Mouse (Mus musculus) limb, embryonic 14.5 days (tissue): ENCODE measurements at regions not wholly inside any gene's neighbourhood (a gene's known extent, or its start where the extent isn't known, plus 50 kb on each side); places are given as distances from the start of the nearest gene placed in this dataset.

Source experiments
- ATAC-seq: fragments of 200-750 bp; cut with Nextera tagmentation; 2 replicates; pipeline ENCODE4 v1.8.0; 2017; ENCODE audit warnings: low read depth, moderate number of reproducible peaks, moderate TSS enrichment; ENCODE audit not compliant: low FRiP score
- DNase-seq: peaks from one replicate; pipeline ENCODE4 v3.0.0-alpha.2; 2015; ENCODE audit warnings: low spot score
- H3K27ac ChIP-seq: fragments of 300-500 bp; sonication (generic); replicated peaks from 2 replicates; pipeline ENCODE4 v1.5.1; 2014; ENCODE audit warnings: low read depth, mild to moderate bottlenecking, low read length, moderate library complexity, mixed read lengths
- H3K27me3 ChIP-seq: fragments of 300-500 bp; sonication (generic); 2 replicates; pipeline ENCODE4 v1.6.1; 2014; ENCODE audit warnings: low read length, mixed read lengths; ENCODE audit not compliant: control insufficient read depth, insufficient read depth
- H3K36me3 ChIP-seq: fragments of 300-500 bp; sonication (generic); 2 replicates; pipeline ENCODE4 v1.6.1; 2014; ENCODE audit warnings: mild to moderate bottlenecking, low read length, moderate library complexity, mixed read lengths; ENCODE audit not compliant: control insufficient read depth, insufficient read depth
- H3K4me1 ChIP-seq: fragments of 300-500 bp; sonication (generic); 2 replicates; pipeline ENCODE4 v1.6.1; 2014; ENCODE audit warnings: antibody characterized with exemption, low read length, mixed read lengths; ENCODE audit not compliant: control insufficient read depth, insufficient read depth
- H3K4me2 ChIP-seq: fragments of 300-500 bp; sonication (generic); replicated peaks from 2 replicates; pipeline ENCODE4 v1.6.1; 2014; ENCODE audit warnings: low read depth, mild to moderate bottlenecking, low read length, moderate library complexity; ENCODE audit not compliant: severe bottlenecking
- H3K4me3 ChIP-seq: fragments of 300-500 bp; sonication (generic); replicated peaks from 2 replicates; pipeline ENCODE4 v1.5.1; 2014; ENCODE audit warnings: low read length
- H3K9ac ChIP-seq: fragments of 300-500 bp; sonication (generic); 2 replicates; pipeline ENCODE4 v1.6.1; 2014; ENCODE audit warnings: mild to moderate bottlenecking, low read depth, low read length, moderate library complexity; ENCODE audit not compliant: severe bottlenecking
- H3K9me3 ChIP-seq: fragments of 300-500 bp; sonication (generic); 2 replicates; pipeline ENCODE4 v1.6.1; 2016; ENCODE audit warnings: low read length; ENCODE audit not compliant: control insufficient read depth
- POLR2A ChIP-seq: fragments of 200-500 bp; IDR thresholded peaks from 2 replicates; pipeline ENCODE4 v1.8.0; 2012; ENCODE audit warnings: inconsistent platforms, mild to moderate bottlenecking, moderate library complexity, borderline replicate concordance; ENCODE audit not compliant: insufficient read depth, insufficient read length; ENCODE audit errors: extremely low read depth
- WGBS: fragments of 180-500 bp; shearing (Covaris S2); extraction: QIAGEN DNeasy Blood & Tissue Kit; methylation state at CpG from one replicate; pipeline ENCODE4 v1.1.7; 2014; 5-methylcytosine and 5-hydroxymethylcytosine counted together

GRCm38 (mm10) chr8:6813816-6814215, 1708.7 kb upstream of the Slc10a2 start:
- Histone ChIP-seq H3K4me3 (no peak overlapping the region), H3K27ac (no peak overlapping the region), H3K9me3 (no peaks in the 10 kb centered on the region), H3K4me1 (no peaks in the 10 kb centered on the region), H3K4me2 (no peak overlapping the region), H3K9ac (no peak overlapping the region), H3K27me3 (no peaks in the 10 kb centered on the region), H3K36me3 (no peaks in the 10 kb centered on the region)
- ATAC-seq (no peak), DNase-seq (no peak)
- TF ChIP-seq POLR2A = no peak
- 84% methylated on average over 3 of the region's 3 CpGs for WGBS

- no peaks in the 10 kb centered on the region for H3K27me3 ChIP-seq
- no peak overlapping the region for H3K9ac ChIP-seq
- no peak overlapping the region for H3K4me3 ChIP-seq
- no peaks in the 10 kb centered on the region for H3K36me3 ChIP-seq
- peaks cover 5% of the 10 kb centered on the region; the same call in 1 of the 2 replicates for H3K4me1 ChIP-seq
- no peak overlapping the region for H3K27ac ChIP-seq
- H3K4me2 ChIP-seq = no peak overlapping the region
- ATAC-seq (no peak), DNase-seq (no peak)
- no peak for TF ChIP-seq POLR2A
- H3K9me3 ChIP-seq = no peaks in the 10 kb centered on the region
- 49% methylated on average over 2 of the region's 2 CpGs for WGBS
Observed at GRCm38 (mm10) chr8:6807116-6807515, 1702.0 kb upstream of the Slc10a2 start.

GRCm38 (mm10) chr8:6803199-6803598, 1698.0 kb upstream of the Slc10a2 start:
- Histone ChIP-seq H3K4me3 (no peak overlapping the region), H3K9me3 (no peaks in the 10 kb centered on the region), H3K9ac (no peak overlapping the region), H3K36me3 (no peaks in the 10 kb centered on the region), H3K4me2 (no peak overlapping the region), H3K27ac (no peak overlapping the region), H3K4me1 (peaks cover 5% of the 10 kb centered on the region; the same call in 1 of the 2 replicates), H3K27me3 (no peaks in the 10 kb centered on the region)
- no peak for ATAC-seq
- 29% methylated on average over 1 of the region's 1 CpGs for WGBS
- TF ChIP-seq POLR2A = no peak
- DNase-seq = peak; percentile 38

GRCm38 (mm10) chr8:6801076-6801475, 1695.9 kb upstream of the Slc10a2 start:
- DNase-seq = no peak
- ATAC-seq = no peak
- H3K9me3 ChIP-seq = no peaks in the 10 kb centered on the region

GRCm38 (mm10) chr8:6789096-6789495, 1683.9 kb upstream of the Slc10a2 start:
- H3K36me3 ChIP-seq = no peaks in the 10 kb centered on the region
- H3K4me2 ChIP-seq = no peak overlapping the region
- no peak for TF ChIP-seq POLR2A
- no peaks in the 10 kb centered on the region for H3K27me3 ChIP-seq
- ATAC-seq (no peak), DNase-seq (no peak)
- H3K9ac ChIP-seq = no peak overlapping the region
- H3K4me1 ChIP-seq = no peaks in the 10 kb centered on the region
- no peak overlapping the region for H3K4me3 ChIP-seq
- H3K9me3 ChIP-seq = no peaks in the 10 kb centered on the region
- 27% methylated on average over 1 of the region's 1 CpGs for WGBS
- H3K27ac ChIP-seq = no peak overlapping the region

More at GRCm38 (mm10) chr8:6801076-6801475, 1695.9 kb upstream of the Slc10a2 start:
- Histone ChIP-seq H3K4me2 (no peak overlapping the region), H3K4me1 (peaks cover 5% of the 10 kb centered on the region; the same call in 1 of the 2 replicates), H3K4me3 (no peak overlapping the region), H3K27me3 (no peaks in the 10 kb centered on the region), H3K36me3 (no peaks in the 10 kb centered on the region), H3K9ac (no peak overlapping the region), H3K27ac (no peak overlapping the region)
- TF ChIP-seq POLR2A = no peak

GRCm38 (mm10) chr8:6780983-6781382, 1675.8 kb upstream of the Slc10a2 start:
- Histone ChIP-seq H3K9me3 (no peaks in the 10 kb centered on the region), H3K36me3 (no peaks in the 10 kb centered on the region)
- TF ChIP-seq POLR2A = no peak

More at GRCm38 (mm10) chr8:6780983-6781382, 1675.8 kb upstream of the Slc10a2 start:
- Histone ChIP-seq H3K27ac (no peak overlapping the region), H3K27me3 (no peaks in the 10 kb centered on the region), H3K4me3 (no peak overlapping the region), H3K4me1 (no peaks in the 10 kb centered on the region), H3K4me2 (no peak overlapping the region), H3K9ac (no peak overlapping the region)
- DNase-seq = no peak
- ATAC-seq = no peak
